Mouse (Mus musculus) T-cell, adult 2 months (primary cell): Measurements from ENCODE around the gene Cts3.
"Not testable (repeated sequence)": the region's sequence is repeated elsewhere in the genome, so short reads cannot be mapped to it uniquely, and the experiment has no call there.

Source experiments
- DNase-seq: peaks from one replicate; pipeline ENCODE4 v3.0.0; 2022; ENCODE audit warnings: low spot score

Cts3 gene

DNA sequence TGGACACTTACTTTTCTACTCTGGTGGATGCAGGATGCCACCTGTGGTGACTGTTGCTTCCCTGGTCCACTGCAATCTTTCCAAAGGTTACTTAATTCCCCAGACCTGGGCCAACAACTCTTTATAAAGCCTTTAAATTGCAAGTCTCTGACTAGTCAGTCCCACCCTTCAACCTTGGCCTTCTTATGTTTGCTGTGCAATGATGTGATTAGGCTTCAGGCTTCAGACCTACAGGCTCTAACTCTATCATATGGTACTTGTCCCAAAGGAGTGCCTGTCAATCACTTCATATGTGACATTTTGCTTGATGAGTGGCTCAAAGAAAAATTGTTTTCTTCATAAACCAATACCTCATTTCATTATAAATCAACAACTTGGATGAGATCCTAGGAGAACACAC lies at the start of gene Cts3:
Gene Cts3 (minus strand): TSS at position 101 of the 400 bp plus-strand sequence.
- no peak for DNase-seq

DNA sequence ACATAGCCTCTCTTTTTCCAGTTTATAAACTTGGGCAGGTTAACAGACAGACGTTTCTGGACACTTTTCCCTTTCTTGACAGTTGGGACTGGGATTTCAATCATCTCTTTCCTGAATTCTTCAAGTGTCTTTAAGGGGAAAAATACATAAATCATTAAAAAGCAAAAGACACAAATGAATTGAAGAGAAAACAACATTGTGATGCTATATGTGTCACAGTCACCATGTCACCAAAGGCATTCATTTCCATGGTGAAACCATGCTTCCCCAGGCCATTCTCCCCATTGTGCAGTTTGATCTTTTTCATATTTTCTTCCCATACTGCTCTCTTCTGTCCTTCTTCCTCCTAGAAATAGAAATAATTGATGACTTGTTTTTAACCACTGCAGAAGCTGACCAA lies 1.9 kb downstream of the Cts3 start, which contains the start of gene Gm49352:
Gene Gm49352 (minus strand): TSS at position 101 of the 400 bp plus-strand sequence.
- DNase-seq, result not testable (repeated sequence)

DNA sequence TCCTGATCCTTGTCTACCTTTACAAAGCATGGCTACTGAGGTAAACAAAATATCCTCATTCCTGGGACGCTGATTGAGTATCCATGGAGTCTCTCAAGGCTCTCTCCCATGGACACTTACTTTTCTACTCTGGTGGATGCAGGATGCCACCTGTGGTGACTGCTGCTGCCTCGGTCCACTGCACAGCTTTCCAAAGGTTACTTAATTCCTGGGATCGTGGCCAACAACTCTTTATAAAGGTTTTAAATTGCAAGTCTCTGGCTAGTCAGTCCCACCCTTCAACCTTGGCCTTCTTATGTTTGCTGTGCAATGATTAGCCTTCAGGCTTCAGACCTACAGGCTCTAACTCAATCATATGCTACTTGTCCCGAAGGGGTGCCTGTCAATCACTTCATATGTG lies 28.3 kb downstream of the Cts3 start, which contains the start of gene Ctsm:
Gene Ctsm (minus strand): TSS at position 209 of the 400 bp plus-strand sequence.
- DNase-seq, result no peak
